Mouse (Mus musculus) heart, postnatal 14 days (tissue): ENCODE data around the gene Myadm. TPM values are rescaled to one million over a fixed set of nuclear protein-coding genes. Genes with fewer than 3 reads are reported as not detected.
A peak's percentile ranks its signal among the peaks of the same experiment; 100 is the strongest.
"Not testable (repeated sequence)": the region's sequence is repeated elsewhere in the genome, so short reads cannot be mapped to it uniquely, and the experiment has no call there.

Experiments used
- DNase-seq, 2 experiments: peaks; one replicate each; pipeline ENCODE4 v3.0.0; 2021 to 2022
- intact Hi-C: fragments of 180-260 bp; cut with DNase I; formaldehyde crosslinking; loops from one replicate; pipeline ENCODE4 v1.15.1; 2025
- long read RNA-seq, 2 experiments: library from polyadenylated mRNA; stranded (forward); transcript quantifications; one replicate each; pipeline ENCODE4 v2.0.0; 2021
- total RNA-seq, 2 experiments: library from RNA; stranded (reverse); gene quantifications; 2 replicates each; pipeline ENCODE4 v1.2.3; 2021

Gene Myadm
- total RNA-seq, result 100 to 1,000 TPM; 196 to 216 TPM
- long read RNA-seq, experiment 1, full-length matches to known transcripts, result 349 of 400 reads
- long read RNA-seq, experiment 1, partial matches to known transcripts, result 46 of 400 reads
- long read RNA-seq, experiment 1, other reads (novel, unspliced or antisense), result 5 of 400 reads
- long read RNA-seq, experiment 2, full-length matches to known transcripts, result 284 of 323 reads
- long read RNA-seq, experiment 2, partial matches to known transcripts, result 30 of 323 reads
- long read RNA-seq, experiment 2, other reads (novel, unspliced or antisense), result 9 of 323 reads

- peak; percentile 87 to 89 for DNase-seq
- intact Hi-C loops, result no loop called here
Observed at GRCm38 (mm10) chr7:3288976-3289970, at the start of gene Myadm, which contains the start of gene Prkcg. Myadm (plus strand) TSS chr7:3289080. Prkcg (plus strand) TSS chr7:3289179.

GRCm38 (mm10) chr7:3239193-3239592 lies 49.7 kb upstream of the Myadm start:
- no peak for DNase-seq
- intact Hi-C loops, result no loop called here

- intact Hi-C loops, result no loop called here
- no peak for DNase-seq
Observed at GRCm38 (mm10) chr7:3260701-3261100, 28.2 kb upstream of the Myadm start.

DNA sequence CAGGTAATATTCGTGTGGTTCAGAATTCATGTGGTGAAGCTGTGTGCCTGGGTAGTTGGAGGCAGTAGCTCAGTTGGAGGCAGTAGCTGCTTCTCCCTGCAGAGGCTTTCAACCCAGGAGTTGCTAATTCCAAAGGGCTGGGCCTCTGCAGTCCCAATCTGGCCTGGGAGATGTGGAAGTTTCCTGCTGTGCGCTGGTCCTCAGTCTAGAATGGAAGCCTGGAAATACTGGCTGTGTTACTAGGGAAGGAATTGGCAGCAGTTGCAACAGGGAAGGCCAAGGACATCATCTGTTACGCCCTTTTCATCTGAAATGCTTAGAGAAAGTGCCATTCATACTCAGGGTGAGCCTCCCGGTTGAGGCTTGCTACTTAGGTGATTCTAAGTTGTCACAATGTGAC lies 27.4 kb upstream of the Myadm start:
- intact Hi-C loops, result no loop called here

DNA sequence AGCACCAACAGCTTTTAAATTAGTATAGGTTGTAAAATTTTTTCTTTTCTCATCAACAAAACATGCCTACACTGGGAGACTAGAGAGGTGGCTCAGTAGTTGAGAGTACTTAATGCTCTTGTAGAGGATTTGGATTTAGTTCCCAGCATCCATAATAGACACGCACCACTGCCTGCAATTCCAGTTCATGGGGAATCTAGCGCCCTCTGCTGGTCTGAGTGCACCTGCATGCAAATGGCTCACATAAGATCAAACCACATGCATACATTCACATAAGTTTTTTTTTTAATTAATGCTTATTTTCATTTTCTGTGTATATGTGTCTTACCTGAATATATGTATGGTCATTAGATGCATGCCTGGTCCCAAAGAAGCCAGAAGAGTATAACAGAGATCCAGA lies 26.1 kb upstream of the Myadm start:
- peak; percentile 55 to 60 for DNase-seq
- intact Hi-C loops, result no loop called here

More for the DNA sequence above, 27.4 kb upstream of the Myadm start:
- no peak for DNase-seq

DNA sequence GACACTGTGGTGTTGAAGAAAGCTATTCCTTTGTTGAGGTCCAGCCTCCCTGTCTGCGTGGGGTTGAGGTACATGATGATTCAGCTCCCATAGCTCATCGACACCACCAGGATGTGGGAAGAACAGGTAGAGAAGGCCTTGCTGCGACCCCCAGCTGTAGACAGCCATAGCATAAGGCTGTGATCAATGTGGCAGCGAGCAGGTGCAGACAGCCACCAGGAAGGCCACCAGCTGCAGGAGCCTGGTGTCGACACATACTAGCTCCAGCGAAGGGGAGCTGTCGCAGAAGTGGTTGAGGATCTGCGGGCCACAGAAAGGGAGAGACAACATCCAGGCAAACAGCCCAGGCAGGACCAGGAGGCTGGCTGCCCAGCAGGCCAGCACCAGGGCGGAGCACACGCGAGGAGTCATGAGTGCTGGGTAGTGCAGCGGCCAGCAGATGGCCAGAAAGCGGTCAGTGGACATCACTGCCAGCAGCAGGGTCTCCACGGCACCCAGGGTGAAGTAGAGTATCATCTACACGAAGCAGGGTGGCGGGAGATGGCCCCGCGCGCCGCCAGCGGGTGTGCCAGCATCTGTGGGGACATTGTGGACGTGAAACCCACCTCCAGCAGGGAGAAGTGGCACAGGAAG lies 24.4 kb upstream of the Myadm start:
- intact Hi-C loops, result loop anchor here (5.0 kb wide), 1 partner anchor 38 kb away; no protein-coding TSS in a partner anchor
- DNase-seq, result no peak

DNA sequence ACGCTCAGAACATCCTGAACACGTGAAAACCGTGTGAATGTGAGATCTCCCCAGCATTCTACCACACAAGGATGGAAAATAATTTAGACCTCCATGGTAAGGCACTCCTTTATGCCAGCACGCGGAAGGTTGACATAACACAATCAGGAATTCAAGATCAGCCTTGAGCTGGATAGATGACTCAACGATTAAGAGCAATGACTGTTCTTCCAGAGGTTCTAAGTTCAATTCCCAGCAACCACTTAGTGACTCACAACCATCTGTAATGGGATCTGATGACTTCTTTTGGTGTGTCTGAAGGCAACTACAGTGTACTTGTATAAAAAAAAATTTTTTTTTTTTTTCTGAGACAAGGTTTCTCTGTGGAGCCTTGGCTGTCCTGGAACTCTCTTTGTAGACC lies 23.6 kb upstream of the Myadm start:
- no peak for DNase-seq
- intact Hi-C loops, result loop anchor here (5.0 kb wide), 1 partner anchor 37 kb away; no protein-coding TSS in a partner anchor

GRCm38 (mm10) chr7:3267261-3267660 lies 21.6 kb upstream of the Myadm start:
- DNase-seq, result no peak
- intact Hi-C loops, result loop anchor here (5.0 kb wide), 1 partner anchor 35 kb away; no protein-coding TSS in a partner anchor

DNA sequence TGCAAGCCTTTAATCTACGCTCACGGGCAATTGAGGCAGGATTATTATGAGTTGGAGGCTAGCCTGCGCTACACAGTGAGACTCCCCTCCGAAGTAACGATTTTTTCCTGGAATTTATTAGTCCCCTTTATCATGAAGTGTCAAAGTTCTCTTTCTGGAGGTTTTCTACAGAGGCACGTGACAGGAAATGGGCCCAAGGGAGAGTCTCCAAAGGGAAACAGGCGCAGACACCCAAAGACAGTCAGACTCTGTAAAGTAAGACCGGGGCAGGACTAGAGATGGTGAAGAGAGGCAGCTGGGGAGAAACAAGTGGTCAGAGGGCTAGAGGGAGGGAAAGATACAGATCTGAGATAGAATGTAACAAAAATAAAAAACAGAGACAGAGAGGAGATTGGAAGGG lies 21.0 kb upstream of the Myadm start:
- intact Hi-C loops, result loop anchor here (5.0 kb wide), 1 partner anchor 34 kb away; no protein-coding TSS in a partner anchor
- no peak for DNase-seq

DNA sequence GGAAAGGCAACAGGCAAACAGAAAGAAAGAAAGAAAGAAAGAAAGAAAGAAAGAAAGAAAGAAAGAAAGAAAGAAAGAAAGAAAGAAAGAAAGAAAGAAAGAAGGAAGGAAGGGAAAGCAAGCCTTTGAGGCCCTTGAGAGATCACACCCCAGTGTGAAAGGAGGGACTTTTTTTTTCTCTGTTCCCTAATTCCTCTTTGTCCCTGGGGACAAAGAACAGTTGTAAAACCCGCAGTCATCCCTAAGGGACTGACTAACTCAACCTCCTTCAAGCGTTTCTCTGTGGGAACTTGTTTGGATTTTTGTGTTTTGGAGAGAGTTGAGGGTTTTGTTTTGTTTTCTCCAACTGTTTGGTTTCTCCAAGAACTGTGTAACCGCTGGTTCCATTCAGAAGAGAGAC lies 20.6 kb upstream of the Myadm start:
- DNase-seq, result no peak
- intact Hi-C loops, result loop anchor here (5.0 kb wide), 1 partner anchor 34 kb away; no protein-coding TSS in a partner anchor

DNA sequence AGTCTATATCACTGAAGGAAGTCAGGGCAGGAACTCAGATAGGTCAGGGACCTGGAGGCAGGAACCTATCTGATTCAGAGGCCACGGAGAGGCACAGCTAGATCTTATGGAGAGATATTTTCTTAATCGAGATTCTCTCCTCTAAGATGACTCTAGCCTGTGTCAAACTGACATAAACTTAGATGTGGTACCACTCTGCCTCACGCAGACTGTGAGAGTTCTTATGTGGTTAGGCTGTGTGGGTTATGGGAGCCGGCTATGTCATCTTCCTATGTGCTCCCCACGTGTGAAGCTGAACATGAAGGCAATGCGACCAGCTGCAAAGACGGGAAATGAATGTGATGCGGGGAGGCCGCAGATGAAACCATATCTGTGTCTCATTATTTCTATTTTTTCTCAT lies 16.7 kb upstream of the Myadm start:
- intact Hi-C loops, result no loop called here
- no peak for DNase-seq

GRCm38 (mm10) chr7:3275455-3276170 lies 13.3 kb upstream of the Myadm start:
- DNase-seq, result no peak
- intact Hi-C loops, result no loop called here

DNA sequence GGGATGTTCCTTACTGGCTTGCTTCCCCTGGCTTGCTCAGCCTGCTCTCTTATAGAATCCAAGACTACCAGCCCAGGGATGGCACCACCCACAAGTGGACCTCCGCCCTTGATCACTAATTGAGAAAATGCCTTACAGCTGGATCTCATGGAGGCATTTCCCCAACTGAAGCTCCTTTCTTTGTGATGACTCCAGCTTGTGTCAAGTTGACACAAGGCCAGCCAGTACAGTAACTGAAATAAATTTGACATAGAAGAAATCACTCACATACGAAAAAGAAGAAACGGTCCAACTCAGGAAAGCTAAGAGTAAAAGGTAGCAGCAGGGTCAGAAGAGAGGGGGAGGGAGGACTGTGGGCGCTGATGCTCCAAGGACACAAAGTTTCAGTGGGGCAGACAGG lies 12.1 kb upstream of the Myadm start:
- intact Hi-C loops, DNase-seq: not testable (repeated sequence)

DNA sequence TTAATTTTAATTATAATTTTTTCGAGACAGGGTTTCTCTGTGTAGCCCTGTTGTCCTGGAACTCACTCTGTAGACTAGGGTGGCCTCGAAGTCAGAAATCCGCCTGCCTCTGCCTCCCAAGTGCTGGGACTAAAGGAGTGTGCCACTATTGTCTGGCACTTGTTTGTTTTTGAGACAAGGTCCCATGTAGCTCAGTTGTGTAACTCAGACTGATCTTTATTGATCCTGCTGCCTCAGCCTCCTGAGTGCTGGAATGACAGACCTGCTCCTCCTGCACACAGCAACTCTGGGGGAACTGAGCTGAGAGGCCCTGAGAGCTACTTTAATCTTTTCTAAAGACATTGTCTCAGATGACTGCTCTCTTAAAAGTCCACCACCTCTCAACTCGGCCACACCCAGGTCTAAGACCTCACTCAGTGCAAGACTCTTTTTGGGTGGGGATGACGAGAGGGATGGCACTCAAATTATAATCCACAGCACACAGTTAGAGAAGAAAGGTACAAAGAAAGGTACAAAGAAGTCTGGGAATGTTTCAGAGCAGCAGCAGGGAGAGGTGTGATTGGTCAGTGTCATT lies 8.7 kb upstream of the Myadm start:
- intact Hi-C loops, result no loop called here
- no peak for DNase-seq

DNA sequence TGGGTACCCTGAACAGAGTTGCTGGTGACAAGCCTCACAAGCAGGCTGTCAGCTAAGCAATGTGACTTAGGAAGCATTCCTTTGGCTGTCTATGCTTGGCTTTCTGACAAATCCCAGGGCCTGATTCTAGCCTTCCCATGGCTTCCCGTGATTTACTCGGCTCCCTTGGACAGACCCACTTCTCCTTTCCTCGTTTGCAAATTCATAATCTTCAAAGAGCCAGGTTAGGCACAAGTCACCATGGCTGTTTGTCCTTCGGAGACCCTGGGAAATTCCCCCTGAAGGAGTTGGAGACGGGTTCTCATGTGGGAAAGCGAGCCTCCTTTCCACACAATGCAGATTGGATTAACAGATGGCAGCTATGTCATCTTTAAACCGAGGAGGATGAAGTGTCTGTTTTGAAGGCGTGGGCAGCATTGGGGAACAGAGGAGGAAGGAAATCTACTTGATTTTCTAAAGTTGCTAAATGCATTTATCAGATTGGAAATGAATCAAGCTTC lies 8.2 kb upstream of the Myadm start:
- intact Hi-C loops, result no loop called here
- DNase-seq, result peak in 1 of 2 experiments; percentile 56

- DNase-seq, result no peak
Observed at GRCm38 (mm10) chr7:3281741-3282140, 7.1 kb upstream of the Myadm start.

DNA sequence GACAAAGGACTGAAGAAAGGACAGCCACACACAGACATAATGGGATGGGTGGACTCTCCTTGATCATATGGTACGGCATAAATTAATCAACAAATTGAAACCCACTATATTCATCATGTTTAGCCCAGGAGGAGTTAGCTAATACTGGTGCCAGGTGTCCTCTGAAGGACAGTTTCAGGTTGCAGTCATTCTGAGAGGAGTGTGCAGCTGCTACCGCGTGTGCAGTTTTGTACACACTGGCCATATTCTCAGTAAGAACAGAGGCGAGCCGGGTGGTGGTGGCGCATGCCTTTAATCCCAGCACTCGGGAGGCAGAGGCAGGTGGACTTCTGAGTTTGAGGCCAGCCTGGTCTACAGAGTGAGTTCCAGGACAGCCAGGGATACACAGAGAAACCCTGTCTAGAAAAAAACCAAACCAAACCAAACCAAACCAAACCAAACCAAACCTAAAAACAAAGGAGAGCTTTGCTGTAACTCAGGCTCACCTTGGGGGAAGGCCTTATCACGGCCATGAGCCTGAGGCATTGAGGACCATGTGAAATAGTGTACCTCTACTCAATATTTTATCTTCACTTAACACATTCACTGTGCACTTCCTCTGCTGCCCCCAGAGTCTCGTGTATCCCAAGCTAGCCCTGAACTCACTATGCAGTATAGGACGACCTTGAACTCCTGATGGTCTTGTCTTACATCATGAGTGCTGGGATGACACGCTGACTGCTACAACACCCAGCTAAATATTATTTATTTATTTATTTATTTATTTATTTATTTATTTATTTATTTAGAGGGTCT lies 5.6 kb upstream of the Myadm start:
- intact Hi-C loops, result no loop called here
- no peak for DNase-seq

More at GRCm38 (mm10) chr7:3281741-3282140, 7.1 kb upstream of the Myadm start:
- intact Hi-C loops, result no loop called here

DNA sequence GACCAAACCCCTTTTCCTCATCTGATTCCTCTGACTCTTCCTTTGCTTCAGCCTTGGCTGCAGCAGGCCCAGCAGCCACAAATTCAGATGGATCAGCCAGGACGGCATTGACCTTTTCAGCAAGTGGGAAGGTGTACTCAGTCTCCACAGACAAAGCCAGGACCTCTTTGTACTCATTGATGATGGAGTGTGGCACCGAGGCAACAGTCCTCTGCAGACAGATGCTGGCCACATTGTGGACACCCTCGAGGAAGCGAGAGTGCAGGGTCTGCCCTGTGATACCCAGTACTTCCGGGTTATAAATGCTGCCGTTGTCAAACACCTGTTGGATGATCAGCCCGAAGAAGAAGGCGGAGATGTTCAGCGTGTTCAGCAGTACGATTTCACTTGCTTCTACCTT lies 4.3 kb upstream of the Myadm start:
- intact Hi-C loops, result no loop called here

DNA sequence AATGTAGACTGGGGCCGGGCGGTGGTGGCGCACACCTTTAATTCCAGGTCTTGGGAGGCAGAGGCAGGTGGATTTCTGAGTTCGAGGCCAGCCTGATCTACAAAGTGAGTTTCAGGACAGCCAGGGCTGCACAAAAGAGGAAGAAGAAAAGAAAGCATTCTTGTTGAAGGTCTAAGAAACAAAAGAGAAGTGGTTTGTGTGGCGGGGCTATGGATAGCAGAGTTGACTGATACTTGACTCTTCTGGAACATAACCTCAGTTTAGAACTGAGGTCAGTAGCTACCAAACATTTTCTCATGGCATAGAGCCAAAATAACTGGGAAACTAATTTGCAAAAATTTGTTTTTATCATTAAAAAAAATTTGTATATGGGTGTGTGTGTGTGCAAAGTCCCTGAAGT lies 2.8 kb upstream of the Myadm start:
- DNase-seq, result no peak
- intact Hi-C loops, result no loop called here

More for the DNA sequence above, 4.3 kb upstream of the Myadm start:
- no peak for DNase-seq
